Mouse (Mus musculus) hindbrain, embryonic 12.5 days (tissue): Measurements from ENCODE around the gene Galnt15. TPM values are rescaled to one million over a fixed set of nuclear protein-coding genes. Genes with fewer than 3 reads are reported as not detected.

ENCODE experiments used
- ATAC-seq: fragments of 200-750 bp; cut with Nextera tagmentation; 2 replicates; pipeline ENCODE4 v1.8.0; 2017; ENCODE audit warnings: moderate TSS enrichment; ENCODE audit not compliant: low FRiP score
- H3K27ac ChIP-seq: fragments of 300-500 bp; sonication (generic); 2 replicates; pipeline ENCODE4 v1.5.1; 2016; ENCODE audit warnings: mild to moderate bottlenecking
- H3K27me3 ChIP-seq: fragments of 300-500 bp; sonication (generic); 2 replicates; pipeline ENCODE4 v1.6.1; 2016; ENCODE audit warnings: mild to moderate bottlenecking
- H3K36me3 ChIP-seq: fragments of 300-500 bp; sonication (generic); 2 replicates; pipeline ENCODE4 v1.6.1; 2016; ENCODE audit warnings: mild to moderate bottlenecking
- H3K4me1 ChIP-seq: fragments of 300-500 bp; sonication (generic); 2 replicates; pipeline ENCODE4 v1.6.1; 2016
- H3K4me2 ChIP-seq: fragments of 300-500 bp; sonication (generic); replicated peaks from 2 replicates; pipeline ENCODE4 v1.6.1; 2016; ENCODE audit warnings: mild to moderate bottlenecking
- H3K4me3 ChIP-seq: fragments of 300-500 bp; sonication (generic); 2 replicates; pipeline ENCODE4 v1.5.1; 2016; ENCODE audit warnings: mild to moderate bottlenecking
- H3K9ac ChIP-seq: fragments of 300-500 bp; sonication (generic); 2 replicates; pipeline ENCODE4 v1.6.1; 2016; ENCODE audit warnings: mild to moderate bottlenecking, moderate library complexity
- H3K9me3 ChIP-seq: fragments of 300-500 bp; sonication (generic); replicated peaks from 2 replicates; pipeline ENCODE4 v1.6.1; 2016; ENCODE audit warnings: mild to moderate bottlenecking
- WGBS: fragments of 180-500 bp; shearing (Covaris S2); methylation state at CpG from one replicate; pipeline ENCODE4 v1.1.7; 2016; 5-methylcytosine and 5-hydroxymethylcytosine counted together
- polyA plus RNA-seq: library from polyadenylated mRNA; unstranded; fragments of >200 nt; fragmentation: Nextera tagmentation; extraction: Ambion mirVana; gene quantifications from 2 replicates; pipeline ENCODE4 v1.2.1, GENCODE M21; 2016

Galnt15 gene
- polyA plus RNA-seq, 1 experiment from 2014 or later: 0.14 TPM

DNA sequence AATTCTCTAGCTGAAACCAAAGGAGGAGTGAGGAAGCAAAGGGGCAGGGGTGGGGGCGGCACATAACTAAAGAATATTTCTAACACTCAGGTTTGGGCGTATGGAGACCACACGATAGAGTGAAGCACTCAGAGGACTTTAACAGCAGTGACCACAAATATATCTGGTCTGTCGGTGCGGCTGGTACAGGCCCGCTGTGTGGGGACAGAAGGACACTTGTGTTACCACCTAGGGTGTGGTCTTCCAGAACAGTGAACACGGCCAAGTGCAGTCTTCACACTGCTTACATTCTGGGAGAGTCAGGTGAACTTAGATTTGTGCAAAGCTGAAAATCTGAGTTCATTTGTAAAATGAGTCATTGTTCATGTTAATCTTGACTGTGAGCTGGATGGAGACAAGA is 68.9 kb downstream of the Galnt15 start:
- Histone ChIP-seq H3K4me2 (no peak overlapping the region), H3K9me3 (no peaks in the 10 kb centered on the region), H3K4me1 (no peaks in the 10 kb centered on the region), H3K27me3 (no peaks in the 10 kb centered on the region), H3K36me3 (peaks cover 78% of the 10 kb centered on the region), H3K27ac (no peak overlapping the region), H3K4me3 (no peak overlapping the region), H3K9ac (no peak overlapping the region)
- 93% methylated on average over 7 of the region's 7 CpGs for WGBS
- no peak for ATAC-seq

DNA sequence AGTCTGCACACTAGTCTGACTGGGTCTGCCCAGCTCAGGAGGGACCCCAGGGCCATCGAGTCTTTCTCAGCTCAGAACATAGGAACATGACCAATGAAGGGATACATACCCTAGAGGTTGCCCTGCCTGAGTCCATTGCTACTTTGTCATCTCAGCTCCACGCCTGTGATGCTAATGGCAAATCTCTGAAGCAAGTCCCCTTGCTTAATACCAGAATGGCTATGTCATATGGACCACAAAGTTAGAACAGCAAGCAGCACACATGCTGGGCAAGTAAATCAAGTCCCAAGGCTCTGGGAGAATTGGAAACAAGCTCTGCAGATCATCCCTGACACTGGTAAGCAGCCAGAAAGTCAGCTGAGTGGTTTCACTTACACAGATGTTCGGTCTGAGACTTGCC is 70.2 kb downstream of the Galnt15 start:
- no peak overlapping the region for H3K9ac ChIP-seq
- H3K27ac ChIP-seq: no peak overlapping the region
- H3K4me3 ChIP-seq: no peak overlapping the region
- peaks cover 74% of the 10 kb centered on the region for H3K36me3 ChIP-seq
- H3K27me3 ChIP-seq: no peaks in the 10 kb centered on the region
- no peak for ATAC-seq
- H3K4me2 ChIP-seq: no peak overlapping the region
- no peaks in the 10 kb centered on the region for H3K9me3 ChIP-seq
- 92% methylated on average over 3 of the region's 3 CpGs for WGBS
- no peaks in the 10 kb centered on the region for H3K4me1 ChIP-seq

DNA sequence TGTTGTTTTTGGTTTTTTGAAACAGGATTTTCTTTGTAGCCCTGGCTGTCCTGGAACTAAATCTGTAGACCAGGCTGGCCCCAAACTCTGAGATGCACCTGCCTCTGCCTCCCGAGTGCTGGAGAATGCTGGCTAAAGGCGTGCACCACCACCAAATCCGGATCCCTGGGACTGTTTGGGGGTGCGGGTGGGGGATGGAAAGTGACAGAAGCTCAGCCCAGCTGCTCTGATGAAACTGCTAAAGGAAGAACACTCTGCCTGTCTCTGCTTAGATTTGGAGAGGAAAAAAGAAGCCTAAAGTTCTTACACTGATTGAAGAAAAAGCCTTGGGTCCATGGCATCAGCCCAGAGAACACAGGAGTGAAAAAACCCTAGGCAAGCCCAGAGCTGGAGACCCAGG is 74.8 kb downstream of the Galnt15 start:
- no peak overlapping the region for H3K4me3 ChIP-seq
- no peaks in the 10 kb centered on the region for H3K9me3 ChIP-seq
- no peak overlapping the region for H3K27ac ChIP-seq
- 81% methylated on average over 4 of the region's 4 CpGs for WGBS
- H3K36me3 ChIP-seq: peaks cover 38% of the 10 kb centered on the region
- ATAC-seq: no peak
- no peak overlapping the region for H3K9ac ChIP-seq
- no peaks in the 10 kb centered on the region for H3K4me1 ChIP-seq
- no peaks in the 10 kb centered on the region for H3K27me3 ChIP-seq
- H3K4me2 ChIP-seq: no peak overlapping the region

DNA sequence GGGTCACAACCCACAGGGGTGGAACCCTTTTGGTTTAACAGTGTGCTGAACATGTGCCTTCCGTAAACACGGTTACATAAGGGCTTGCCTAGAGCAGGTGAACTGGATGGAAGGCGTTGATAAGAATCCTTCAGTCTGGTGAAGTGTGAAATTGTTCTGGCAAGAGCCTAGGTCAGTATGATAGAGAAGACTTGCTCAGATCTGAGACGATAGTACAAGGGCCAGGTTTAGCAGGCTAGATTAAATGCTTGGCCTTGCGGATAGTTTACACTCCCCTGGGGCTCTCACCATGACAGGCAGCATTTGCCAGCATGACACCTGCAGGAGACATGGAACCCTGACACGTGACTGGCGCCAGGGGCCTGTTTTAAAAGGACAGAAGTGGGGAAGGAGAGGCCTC is 76.9 kb downstream of the Galnt15 start:
- Histone ChIP-seq H3K36me3 (peaks cover 17% of the 10 kb centered on the region), H3K9me3 (no peaks in the 10 kb centered on the region), H3K4me2 (no peak overlapping the region), H3K9ac (no peak overlapping the region), H3K4me3 (no peak overlapping the region), H3K27me3 (no peaks in the 10 kb centered on the region), H3K4me1 (no peaks in the 10 kb centered on the region), H3K27ac (no peak overlapping the region)
- WGBS: 54% methylated on average over 7 of the region's 7 CpGs
- ATAC-seq: no peak

DNA sequence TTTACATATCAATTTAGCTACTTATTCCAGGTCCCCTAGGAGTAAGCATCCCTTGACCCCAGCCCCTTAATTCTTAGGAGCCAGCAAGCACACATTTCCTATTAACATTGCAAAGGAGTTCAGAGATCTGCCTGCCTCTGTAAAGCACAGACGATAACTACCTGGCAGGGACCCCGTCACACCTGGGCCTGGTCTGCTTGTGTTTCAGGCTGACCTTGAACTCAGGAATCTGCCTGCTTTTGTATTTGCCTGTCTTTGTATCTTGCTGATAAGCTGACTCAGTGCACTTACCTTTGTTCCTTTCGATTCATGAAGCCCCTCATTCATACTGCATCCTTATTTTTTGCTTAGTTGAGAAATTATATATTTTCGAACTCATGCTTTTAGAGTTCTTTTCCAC is 78.1 kb downstream of the Galnt15 start:
- no peaks in the 10 kb centered on the region for H3K27me3 ChIP-seq
- H3K9ac ChIP-seq: no peak overlapping the region
- no peak overlapping the region for H3K4me2 ChIP-seq
- no peak overlapping the region for H3K27ac ChIP-seq
- H3K4me1 ChIP-seq: no peaks in the 10 kb centered on the region
- no peaks in the 10 kb centered on the region for H3K9me3 ChIP-seq
- no peak for ATAC-seq
- no peak overlapping the region for H3K4me3 ChIP-seq
- H3K36me3 ChIP-seq: peaks cover 13% of the 10 kb centered on the region; the same call in 1 of the 2 replicates
- 89% methylated on average over 4 of the region's 4 CpGs for WGBS

Other genes starting within 250 kb of the Galnt15 start
- gene Ankrd28, start 198.3 kb upstream of the Galnt15 start, polyA plus RNA-seq: 12.6 and 14.9 TPM in 2 replicates
- 14.5 and 20.4 TPM in 2 replicates for gene Oxnad1, start 56.4 kb downstream of the Galnt15 start, polyA plus RNA-seq
- gene Dph3, start 56.7 kb downstream of the Galnt15 start, polyA plus RNA-seq: 72.0 and 72.2 TPM in 2 replicates
- not detected in 2 replicates for gene Msmb, start 113.0 kb downstream of the Galnt15 start, polyA plus RNA-seq
- gene Ncoa4, start 130.9 kb downstream of the Galnt15 start, polyA plus RNA-seq: 96.2 and 99.4 TPM in 2 replicates
- gene Timm23, start 172.9 kb downstream of the Galnt15 start, polyA plus RNA-seq: 196 and 201 TPM in 2 replicates
- gene Parg, start 173.0 kb downstream of the Galnt15 start, polyA plus RNA-seq: 57.7 and 66.5 TPM in 2 replicates